Mouse (Mus musculus): ENCODE data around the gene Spred2. TPM values are rescaled to one million over a fixed set of nuclear protein-coding genes. Genes with fewer than 3 reads are reported as not detected.

The Spred2 gene
- total and polyA plus RNA-seq, 3 experiments: 7.8 to 76.0 (median 25.9) TPM

DNA sequence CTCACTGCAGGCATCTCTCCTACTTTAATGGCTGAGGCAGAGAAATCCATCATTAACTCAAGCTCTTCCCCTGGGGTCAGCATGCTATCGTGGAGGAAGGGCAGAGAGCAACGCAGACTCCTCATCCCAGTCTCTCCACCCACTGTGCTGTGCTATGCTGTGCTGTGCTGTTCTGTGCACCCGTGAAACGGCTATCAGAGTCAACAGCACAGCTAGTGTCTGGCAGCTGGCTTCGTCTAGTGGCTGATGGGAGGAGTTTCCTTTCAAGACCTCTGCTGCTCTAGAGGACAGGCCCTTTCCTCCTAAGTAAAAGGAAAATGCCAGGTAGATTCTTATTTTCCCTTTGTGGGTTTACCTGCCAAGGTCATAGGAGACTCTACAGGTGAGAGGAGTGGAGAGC, 38.6 kb downstream of the Spred2 start:
- DNase-seq (ENCODE audit: low read depth, low spot score): peak; percentile 32
- no peak overlapping the region for H3K4me3 ChIP-seq (ENCODE audit: control insufficient read depth in 1 of 2, insufficient read depth in 1 of 2, low read depth in 2 of 2, low read length in 2 of 2)
- TF ChIP-seq RAD21 (IDR thresholded peaks at IDR 0.05; ENCODE audit: low read depth, low read length) (no peak), SIN3A (IDR thresholded peaks at IDR 0.05; ENCODE audit: low read length) (no peak), CHD1 (IDR thresholded peaks at IDR 0.05; ENCODE audit: low read depth, low read length) (no peak), MAX (IDR thresholded peaks at IDR 0.05; ENCODE audit: low read length) (no peak)
- peaks cover 37% of the 10 kb centered on the region for H3K79me2 ChIP-seq (ENCODE audit: control insufficient read depth, insufficient read depth, low read length, poor library complexity)
- H3K9ac ChIP-seq (ENCODE audit: control insufficient read depth, low read depth, low read length, poor library complexity, severe bottlenecking): no peak overlapping the region
- H3K36me3 ChIP-seq (ENCODE audit: control insufficient read depth in 1 of 2, insufficient read depth in 2 of 2, low read length in 2 of 2): peaks cover 0 to 2% of the 10 kb centered on the region in 2 experiments; a peak in 3 of 4 replicates
- H3K9me3 ChIP-seq (replicated peaks; ENCODE audit: insufficient read depth, low read length): no peaks in the 10 kb centered on the region
- H3K4me1 ChIP-seq (ENCODE audit: control insufficient read depth in 1 of 2, insufficient read depth in 2 of 2, low read length in 2 of 2): peaks cover 3 to 5% of the 10 kb centered on the region in 2 experiments; a peak in 1 of 4 replicates
- no peaks in the 10 kb centered on the region for H3K27me3 ChIP-seq (ENCODE audit: control insufficient read depth in 1 of 2, insufficient read depth in 2 of 2, low read length in 2 of 2)
- H3K27ac ChIP-seq (ENCODE audit: control insufficient read depth, low read depth, low read length): no peak overlapping the region

GRCm38 (mm10) chr11:19963717-19964141, 39.6 kb downstream of the Spred2 start:
- Histone ChIP-seq H3K4me1 (ENCODE audit: control insufficient read depth in 1 of 2, insufficient read depth in 2 of 2, low read length in 2 of 2) (peaks cover 3 to 5% of the 10 kb centered on the region in 2 experiments; a peak in 1 of 4 replicates), H3K27me3 (ENCODE audit: control insufficient read depth in 1 of 2, insufficient read depth in 2 of 2, low read length in 2 of 2) (no peaks in the 10 kb centered on the region), H3K79me2 (ENCODE audit: control insufficient read depth, insufficient read depth, low read length, poor library complexity) (peaks cover 34% of the 10 kb centered on the region), H3K9ac (ENCODE audit: control insufficient read depth, low read depth, low read length, poor library complexity, severe bottlenecking) (no peak overlapping the region), H3K27ac (ENCODE audit: control insufficient read depth, low read depth, low read length) (no peak overlapping the region), H3K4me3 (ENCODE audit: control insufficient read depth in 1 of 2, insufficient read depth in 1 of 2, low read depth in 2 of 2, low read length in 2 of 2) (no peak overlapping the region), H3K9me3 (replicated peaks; ENCODE audit: insufficient read depth, low read length) (no peaks in the 10 kb centered on the region), H3K36me3 (ENCODE audit: control insufficient read depth in 1 of 2, insufficient read depth in 2 of 2, low read length in 2 of 2) (peaks cover 0 to 2% of the 10 kb centered on the region in 2 experiments; a peak in 3 of 4 replicates)
- no peak for DNase-seq (ENCODE audit: low read depth, low spot score)
- TF ChIP-seq NELFE (IDR thresholded peaks at IDR 0.05; ENCODE audit: low read depth, low read length): no peak
- no peak for TF ChIP-seq HCFC1 (IDR thresholded peaks at IDR 0.05; ENCODE audit: low read depth, low read length)

- H3K27me3 ChIP-seq (ENCODE audit: control insufficient read depth in 1 of 2, insufficient read depth in 2 of 2, low read length in 2 of 2): no peaks in the 10 kb centered on the region
- peaks cover 3 to 5% of the 10 kb centered on the region in 2 experiments; a peak in 1 of 4 replicates for H3K4me1 ChIP-seq (ENCODE audit: control insufficient read depth in 1 of 2, insufficient read depth in 2 of 2, low read length in 2 of 2)
- peaks cover 0 to 2% of the 10 kb centered on the region in 2 experiments; a peak in 3 of 4 replicates for H3K36me3 ChIP-seq (ENCODE audit: control insufficient read depth in 1 of 2, insufficient read depth in 2 of 2, low read length in 2 of 2)
- H3K27ac ChIP-seq (ENCODE audit: control insufficient read depth, low read depth, low read length): no peak overlapping the region
- no peak overlapping the region for H3K4me3 ChIP-seq (ENCODE audit: control insufficient read depth in 1 of 2, insufficient read depth in 1 of 2, low read depth in 2 of 2, low read length in 2 of 2)
- DNase-seq (ENCODE audit: low read depth, low spot score): no peak
- no peak for TF ChIP-seq USF2 (IDR thresholded peaks at IDR 0.05; ENCODE audit: borderline replicate concordance in 1 of 2, insufficient read depth in 1 of 2, low read depth in 1 of 2, low read length in 2 of 2)
- TF ChIP-seq UBTF (IDR thresholded peaks at IDR 0.05; ENCODE audit: borderline replicate concordance, insufficient read depth, low read depth, low read length): no peak
- TF ChIP-seq GATA1 (IDR thresholded peaks at IDR 0.05; ENCODE audit: low read depth, low read length): no peak
- no peak for TF ChIP-seq MYC (IDR thresholded peaks at IDR 0.05; ENCODE audit: low read depth, low read length)
- no peak for TF ChIP-seq NRF1 (IDR thresholded peaks at IDR 0.05; ENCODE audit: insufficient read depth, low read depth, low read length, poor library complexity, severe bottlenecking)
- no peak for TF ChIP-seq ZC3H11A (IDR thresholded peaks at IDR 0.05; ENCODE audit: low read depth, low read length)
- no peaks in the 10 kb centered on the region for H3K9me3 ChIP-seq (replicated peaks; ENCODE audit: insufficient read depth, low read length)
- peaks cover 30% of the 10 kb centered on the region for H3K79me2 ChIP-seq (ENCODE audit: control insufficient read depth, insufficient read depth, low read length, poor library complexity)
- no peak overlapping the region for H3K9ac ChIP-seq (ENCODE audit: control insufficient read depth, low read depth, low read length, poor library complexity, severe bottlenecking)
These were observed 40.2 kb downstream of the Spred2 start for GRCm38 (mm10) chr11:19964333-19964732.
